Mouse (Mus musculus): ENCODE measurements around the gene Rpl31.

- no peak for TF ChIP-seq ZNF384 (IDR thresholded peaks at IDR 0.05; ENCODE audit: low read depth, low read length)
- TF ChIP-seq HCFC1 (IDR thresholded peaks at IDR 0.05; ENCODE audit: borderline replicate concordance, insufficient read depth, low read length) = no peak
- no peak for TF ChIP-seq CHD2 (IDR thresholded peaks at IDR 0.05; ENCODE audit: low read depth, low read length)
- no peak for TF ChIP-seq ZC3H11A (IDR thresholded peaks at IDR 0.05; ENCODE audit: borderline replicate concordance, low read depth, low read length)
- TF ChIP-seq MAFK (IDR thresholded peaks at IDR 0.05; ENCODE audit: insufficient read depth, low read depth, low read length) = no peak
Observed at GRCm38 (mm10) chr1:39370431-39370830, 2.8 kb downstream of the Rpl31 start.
